Mouse (Mus musculus) stomach, postnatal 0 days (tissue): Measurements from ENCODE around the gene Timm8a2. TPM values are rescaled to one million over a fixed set of nuclear protein-coding genes. Genes with fewer than 3 reads are reported as not detected.

Source experiments
- ATAC-seq: fragments of 200-750 bp; cut with Nextera tagmentation; 2 replicates; pipeline ENCODE4 v1.8.0; 2017; ENCODE audit not compliant: low FRiP score, low TSS enrichment
- DNase-seq: peaks from one replicate; pipeline ENCODE4 v3.0.0-alpha.2; 2016; ENCODE audit warnings: low spot score
- H3K27ac ChIP-seq: fragments of 300-500 bp; sonication (generic); replicated peaks from 2 replicates; pipeline ENCODE4 v1.5.1; 2014; ENCODE audit warnings: mild to moderate bottlenecking, control low read depth
- H3K27me3 ChIP-seq: fragments of 300-500 bp; sonication (generic); 2 replicates; pipeline ENCODE4 v1.6.1; 2014; ENCODE audit warnings: low read length; ENCODE audit not compliant: control insufficient read depth, insufficient read depth
- H3K36me3 ChIP-seq: fragments of 300-500 bp; sonication (generic); 2 replicates; pipeline ENCODE4 v1.6.1; 2014; ENCODE audit warnings: low read length, mixed read lengths; ENCODE audit not compliant: control insufficient read depth, insufficient read depth
- H3K4me1 ChIP-seq: fragments of 300-500 bp; sonication (generic); replicated peaks from 2 replicates; pipeline ENCODE4 v1.6.1; 2014; ENCODE audit warnings: antibody characterized with exemption; ENCODE audit not compliant: control insufficient read depth, insufficient read depth
- H3K4me2 ChIP-seq: fragments of 300-500 bp; sonication (generic); replicated peaks from 2 replicates; pipeline ENCODE4 v1.6.1; 2014; ENCODE audit warnings: low read depth, mild to moderate bottlenecking, control low read depth, moderate library complexity
- H3K4me3 ChIP-seq: fragments of 300-500 bp; sonication (generic); 2 replicates; pipeline ENCODE4 v1.5.1; 2014; ENCODE audit warnings: low read depth, low read length, control low read depth
- H3K9ac ChIP-seq: fragments of 300-500 bp; sonication (generic); 2 replicates; pipeline ENCODE4 v1.6.1; 2014; ENCODE audit warnings: mild to moderate bottlenecking, low read length, control low read depth, mixed read lengths
- H3K9me3 ChIP-seq: fragments of 300-500 bp; sonication (generic); 2 replicates; pipeline ENCODE4 v1.6.1; 2016; ENCODE audit warnings: low read length; ENCODE audit not compliant: control insufficient read depth
- CTCF ChIP-seq: IDR thresholded peaks from 2 replicates; pipeline ENCODE4 v1.5.1; 2016; ENCODE audit warnings: antibody characterized with exemption, low read depth, mild to moderate bottlenecking, moderate library complexity
- EP300 ChIP-seq: optimal IDR thresholded peaks from 2 replicates; pipeline ENCODE3; 2016; ENCODE audit warnings: antibody characterized with exemption
- WGBS: fragments of 180-500 bp; shearing (Covaris S2); extraction: QIAGEN DNeasy Blood & Tissue Kit; methylation state at CpG from one replicate; pipeline ENCODE4 v1.1.7; 2014; 5-methylcytosine and 5-hydroxymethylcytosine counted together
- polyA plus RNA-seq: library from polyadenylated mRNA; unstranded; fragments of >200 nt; fragmentation: Nextera tagmentation; extraction: Ambion mirVana; gene quantifications from 2 replicates; pipeline ENCODE4 v1.2.1, GENCODE M21; 2015

Timm8a2 gene
- polyA plus RNA-seq, 1 experiment from 2014 or later: not detected

- no peak overlapping the region for H3K27ac ChIP-seq
- WGBS: 81% methylated on average over 7 of the region's 7 CpGs
Observed at GRCm38 (mm10) chr14:122083499-122083898, 49.0 kb downstream of the Timm8a2 start.

DNA sequence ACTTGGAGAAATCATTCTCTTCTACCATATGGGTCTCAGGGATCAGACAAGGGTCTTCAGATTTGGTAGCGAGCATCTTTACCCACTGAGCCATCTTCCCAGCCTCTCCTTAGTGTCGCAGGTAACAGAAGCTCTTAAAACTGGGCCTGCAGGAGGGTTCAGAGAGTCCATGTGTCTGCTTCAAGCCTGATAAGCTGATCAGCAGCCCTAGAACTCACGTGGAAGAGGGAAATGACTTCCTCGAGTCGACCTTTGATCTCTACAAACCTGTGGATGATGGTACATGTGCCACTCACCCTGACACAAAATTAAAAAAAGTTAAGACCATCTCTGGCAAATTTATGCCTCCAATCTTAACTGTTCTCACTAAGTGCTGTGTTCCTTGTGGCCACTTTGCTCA lies 53.5 kb downstream of the Timm8a2 start:
- no peak overlapping the region for H3K27ac ChIP-seq
- no peak overlapping the region for H3K9ac ChIP-seq
- ATAC-seq: no peak
- no peaks in the 10 kb centered on the region for H3K9me3 ChIP-seq
- 73% methylated on average over 5 of the region's 5 CpGs for WGBS
- no peak for DNase-seq
- H3K4me3 ChIP-seq: no peak overlapping the region
- no peaks in the 10 kb centered on the region for H3K27me3 ChIP-seq
- no peaks in the 10 kb centered on the region for H3K4me1 ChIP-seq
- H3K36me3 ChIP-seq: no peaks in the 10 kb centered on the region
- TF ChIP-seq CTCF (no peak), EP300 (no peak)
- no peak overlapping the region for H3K4me2 ChIP-seq

More at GRCm38 (mm10) chr14:122083499-122083898, 49.0 kb downstream of the Timm8a2 start:
- Histone ChIP-seq H3K4me3 (no peak overlapping the region), H3K9ac (no peak overlapping the region), H3K4me1 (no peaks in the 10 kb centered on the region), H3K27me3 (no peaks in the 10 kb centered on the region), H3K36me3 (no peaks in the 10 kb centered on the region), H3K4me2 (no peak overlapping the region), H3K9me3 (no peaks in the 10 kb centered on the region)
- no peak for ATAC-seq
- no peak for DNase-seq
- TF ChIP-seq EP300 (no peak), CTCF (no peak)

Other genes with a start within 250 kb of the Timm8a2 start
- gene Dock9, start 236.8 kb upstream of the Timm8a2 start, polyA plus RNA-seq: 6.4 and 7.3 TPM in 2 replicates
- 38.5 and 38.6 TPM in 2 replicates for gene Ubac2, start 156.1 kb upstream of the Timm8a2 start, polyA plus RNA-seq
- 0.06 and 0.08 TPM in 2 replicates for gene Gpr18, start 118.9 kb upstream of the Timm8a2 start, polyA plus RNA-seq
- 1.8 and 2.0 TPM in 2 replicates for gene Gpr183, start 69.5 kb upstream of the Timm8a2 start, polyA plus RNA-seq
- gene Tm9sf2, start 72.4 kb downstream of the Timm8a2 start, polyA plus RNA-seq: 145 and 151 TPM in 2 replicates
- 28.8 and 35.9 TPM in 2 replicates for gene Clybl, start 147.0 kb downstream of the Timm8a2 start, polyA plus RNA-seq